Mouse (Mus musculus) midbrain, embryonic 10.5 days (tissue): ENCODE data around the gene N4bp2l2. TPM values are rescaled to one million over a fixed set of nuclear protein-coding genes. Genes with fewer than 3 reads are reported as not detected.

Experiments used
- DNase-seq: peaks from one replicate; pipeline ENCODE4 v3.0.0-alpha.2; 2017; ENCODE audit warnings: low spot score
- H3K27ac ChIP-seq: fragments of 300-500 bp; sonication (generic); replicated peaks from 2 replicates; pipeline ENCODE4 v1.5.1; 2016; ENCODE audit warnings: mild to moderate bottlenecking
- H3K27me3 ChIP-seq: fragments of 300-500 bp; sonication (generic); 2 replicates; pipeline ENCODE4 v1.6.1; 2016; ENCODE audit warnings: low read depth, mild to moderate bottlenecking; ENCODE audit not compliant: poor library complexity, severe bottlenecking
- H3K36me3 ChIP-seq: fragments of 300-500 bp; sonication (generic); 2 replicates; pipeline ENCODE4 v1.6.1; 2016; ENCODE audit warnings: mild to moderate bottlenecking, moderate library complexity
- H3K4me1 ChIP-seq: fragments of 300-500 bp; sonication (generic); 2 replicates; pipeline ENCODE4 v1.6.1; 2016
- H3K4me3 ChIP-seq: fragments of 300-500 bp; sonication (generic); 2 replicates; pipeline ENCODE4 v1.5.1; 2016; ENCODE audit warnings: mild to moderate bottlenecking, moderate library complexity
- H3K9me3 ChIP-seq: fragments of 300-500 bp; sonication (generic); replicated peaks from 2 replicates; pipeline ENCODE4 v1.6.1; 2016; ENCODE audit warnings: mild to moderate bottlenecking
- WGBS: fragments of 180-500 bp; shearing (Covaris S2); methylation state at CpG from one replicate; pipeline ENCODE4 v1.1.7; 2016; 5-methylcytosine and 5-hydroxymethylcytosine counted together
- polyA plus RNA-seq: library from polyadenylated mRNA; unstranded; fragments of >200 nt; fragmentation: Nextera tagmentation; extraction: Ambion mirVana; gene quantifications from 2 replicates; pipeline ENCODE4 v1.2.1, GENCODE M21; 2016

N4bp2l2 gene
- polyA plus RNA-seq, 1 experiment from 2014 or later, result 30.3 TPM

GRCm38 (mm10) chr5:150601441-150602230 lies 64.3 kb downstream of the N4bp2l2 start:
- H3K4me3 ChIP-seq, result no peak overlapping the region
- H3K27ac ChIP-seq, result peak overlapping the region; percentile 33
- DNase-seq, result no peak
- 0 out of 2 replicates have a peak, but pooled peaks cover 3% of the 10 kb centered on the region for H3K9me3 ChIP-seq
- 85% methylated on average over 14 of the region's 14 CpGs for WGBS
- peaks cover 21% of the 10 kb centered on the region for H3K4me1 ChIP-seq
- H3K36me3 ChIP-seq, result peaks cover 7% of the 10 kb centered on the region
- peaks cover 14% of the 10 kb centered on the region for H3K27me3 ChIP-seq

- Histone ChIP-seq H3K4me3 (no peak overlapping the region), H3K27me3 (peaks cover 23% of the 10 kb centered on the region), H3K27ac (peak overlapping the region; percentile 33), H3K4me1 (peaks cover 21% of the 10 kb centered on the region), H3K9me3 (no peaks in the 10 kb centered on the region), H3K36me3 (no peaks in the 10 kb centered on the region)
- DNase-seq, result no peak
- WGBS, result 88% methylated on average over 20 of the region's 20 CpGs
Observed at GRCm38 (mm10) chr5:150600554-150601440, 65.2 kb downstream of the N4bp2l2 start.

- 69% methylated on average over 13 of the region's 13 CpGs for WGBS
- H3K9me3 ChIP-seq, result no peaks in the 10 kb centered on the region
- peaks cover 26% of the 10 kb centered on the region for H3K4me1 ChIP-seq
- DNase-seq, result no peak
- peaks cover 35% of the 10 kb centered on the region for H3K27me3 ChIP-seq
- no peaks in the 10 kb centered on the region for H3K36me3 ChIP-seq
- no peak overlapping the region for H3K27ac ChIP-seq
- no peak overlapping the region for H3K4me3 ChIP-seq
Observed at GRCm38 (mm10) chr5:150599301-150600294, 66.4 kb downstream of the N4bp2l2 start.

- DNase-seq, result no peak
- H3K4me1 ChIP-seq, result peaks cover 36% of the 10 kb centered on the region
Observed at GRCm38 (mm10) chr5:150598202-150599119, 67.5 kb downstream of the N4bp2l2 start.

GRCm38 (mm10) chr5:150597088-150597487 lies 68.9 kb downstream of the N4bp2l2 start, which contains the start of gene N4bp2l1:
Gene N4bp2l1, minus strand, starts transcription at chr5:150597188.
- no peak within 1 kb of the TSS for H3K27ac ChIP-seq
- WGBS, result 87% methylated on average over 7 of the region's 7 CpGs
- peaks cover 42% of the 10 kb centered on the region for H3K4me1 ChIP-seq
- H3K4me3 ChIP-seq, result no peak within 1 kb of the TSS
- no peaks in the 10 kb centered on the region for H3K36me3 ChIP-seq
- peaks cover 60% of the 10 kb centered on the region for H3K27me3 ChIP-seq
- no peaks in the 10 kb centered on the region for H3K9me3 ChIP-seq
- DNase-seq, result no peak

More at GRCm38 (mm10) chr5:150598202-150599119, 67.5 kb downstream of the N4bp2l2 start:
- Histone ChIP-seq H3K27ac (no peak overlapping the region), H3K27me3 (peaks cover 46% of the 10 kb centered on the region), H3K9me3 (no peaks in the 10 kb centered on the region), H3K36me3 (no peaks in the 10 kb centered on the region), H3K4me3 (no peak overlapping the region)
- 72% methylated on average over 20 of the region's 21 CpGs for WGBS

- no peak for DNase-seq
- no peaks in the 10 kb centered on the region for H3K36me3 ChIP-seq
- no peak overlapping the region for H3K27ac ChIP-seq
- no peaks in the 10 kb centered on the region for H3K9me3 ChIP-seq
- H3K27me3 ChIP-seq, result peaks cover 65% of the 10 kb centered on the region
- WGBS, result 54% methylated on average over 11 of the region's 11 CpGs
- H3K4me3 ChIP-seq, result no peak overlapping the region
- peaks cover 28% of the 10 kb centered on the region for H3K4me1 ChIP-seq
Observed at GRCm38 (mm10) chr5:150595366-150596016, 70.5 kb downstream of the N4bp2l2 start.

- Histone ChIP-seq H3K27me3 (peaks cover 65% of the 10 kb centered on the region), H3K4me1 (peaks cover 21% of the 10 kb centered on the region), H3K27ac (peak overlapping the region; percentile 68), H3K36me3 (no peaks in the 10 kb centered on the region), H3K9me3 (no peaks in the 10 kb centered on the region), H3K4me3 (peak overlapping the region; percentile 84)
- WGBS, result 7% methylated on average over 17 of the region's 17 CpGs
- no peak for DNase-seq
Observed at GRCm38 (mm10) chr5:150594649-150595339, 71.2 kb downstream of the N4bp2l2 start.

GRCm38 (mm10) chr5:150593756-150594648 lies 72.0 kb downstream of the N4bp2l2 start:
- Histone ChIP-seq H3K4me1 (peaks cover 20% of the 10 kb centered on the region), H3K27me3 (peaks cover 65% of the 10 kb centered on the region), H3K36me3 (no peaks in the 10 kb centered on the region), H3K27ac (peak overlapping the region; percentile 68), H3K4me3 (peak overlapping the region; percentile 84), H3K9me3 (no peaks in the 10 kb centered on the region)
- under 1% methylated on average over 99 of the region's 102 CpGs for WGBS
- DNase-seq, result peak; percentile 57

- peaks cover 20% of the 10 kb centered on the region for H3K4me1 ChIP-seq
- 10% methylated on average over 40 of the region's 40 CpGs for WGBS
Observed at GRCm38 (mm10) chr5:150592904-150593755, 72.9 kb downstream of the N4bp2l2 start.

More at GRCm38 (mm10) chr5:150592904-150593755, 72.9 kb downstream of the N4bp2l2 start:
- Histone ChIP-seq H3K36me3 (no peaks in the 10 kb centered on the region), H3K27ac (peak overlapping the region; percentile 68), H3K27me3 (peaks cover 65% of the 10 kb centered on the region), H3K4me3 (peak overlapping the region; percentile 84), H3K9me3 (no peaks in the 10 kb centered on the region)
- DNase-seq, result no peak
